Mouse (Mus musculus): ENCODE data around the gene Fndc3c1.
"Not testable (repeated sequence)": the region's sequence is repeated elsewhere in the genome, so short reads cannot be mapped to it uniquely, and the experiment has no call there.

The Fndc3c1 gene

GRCm38 (mm10) chrX:106485101-106485651 is at the start of gene Fndc3c1:
Fndc3c1 (minus strand) TSS chrX:106485401.
- no peak for DNase-seq

- DNase-seq = no peak
These were observed 1.2 kb upstream of the Fndc3c1 start for GRCm38 (mm10) chrX:106486451-106486850.

GRCm38 (mm10) chrX:106485671-106486070 is 470 bp upstream of the Fndc3c1 start:
- DNase-seq = no peak

- not testable (repeated sequence) for DNase-seq
These were observed 5.3 kb downstream of the Fndc3c1 start for GRCm38 (mm10) chrX:106479891-106480290.

GRCm38 (mm10) chrX:106385304-106385703 is 99.9 kb downstream of the Fndc3c1 start:
- DNase-seq = no peak

GRCm38 (mm10) chrX:106380608-106381007 is 104.6 kb downstream of the Fndc3c1 start:
- DNase-seq = no peak

All from spleen, adult 18-20 months (tissue).